Mouse (Mus musculus): ENCODE measurements around the gene Ccdc33. TPM values are rescaled to one million over a fixed set of nuclear protein-coding genes. Genes with fewer than 3 reads are reported as not detected.

The Ccdc33 gene
- not detected for total RNA-seq (2023)

GRCm38 (mm10) chr9:58118671-58119070 lies at the start of gene Ccdc33:
Gene Ccdc33 (minus strand): TSS chr9:58118823.

GRCm38 (mm10) chr9:58063531-58063930 lies 55.1 kb downstream of the Ccdc33 start, which contains the start of gene Stra6:
Gene Stra6 (plus strand): TSS chr9:58063788.

DNA sequence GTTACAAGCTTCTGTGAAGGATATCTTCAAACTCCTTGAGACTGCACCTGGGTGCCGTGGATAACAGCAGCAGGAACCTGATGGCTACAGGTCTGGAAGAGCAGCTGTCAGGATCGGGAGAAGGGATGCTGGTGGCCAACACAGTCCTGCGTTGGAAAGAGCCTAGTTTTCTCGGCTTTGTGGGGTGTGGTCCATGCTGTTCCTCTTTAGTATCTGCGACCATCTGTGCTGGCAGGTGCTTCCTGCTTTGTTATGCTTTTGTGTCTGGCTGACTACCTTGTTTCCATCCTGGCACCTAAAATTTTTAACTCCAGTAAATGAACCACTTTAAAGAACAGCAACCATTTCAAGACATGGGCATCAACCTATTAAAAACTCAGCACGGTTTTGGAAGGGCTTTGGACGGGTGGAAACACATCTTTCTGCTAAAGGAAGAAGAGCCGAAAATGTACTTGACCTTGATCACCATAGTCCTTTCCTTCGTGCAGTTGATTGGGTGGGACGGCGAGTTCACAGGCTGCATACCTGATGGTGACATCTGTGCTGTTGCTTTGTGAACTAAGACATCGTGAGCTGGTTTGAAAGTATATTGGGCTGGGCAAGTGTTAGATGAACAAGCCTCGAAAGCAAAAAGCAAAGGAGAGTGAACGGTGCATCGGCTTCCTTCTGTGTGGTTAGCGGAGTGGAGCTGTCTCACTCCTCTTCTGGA lies 112.7 kb downstream of the Ccdc33 start, which contains the start of gene Cyp11a1:
Gene Cyp11a1 (plus strand): TSS at position 659 of the 709 bp plus-strand sequence.

Other genes with a start within 250 kb of the Ccdc33 start
- gene Ubl7, start 207.8 kb downstream of the Ccdc33 start, total RNA-seq (2023) = 10 to 100 TPM; 79.4 to 91.2 TPM
- 10 to 100 TPM; 38.9 to 41.6 TPM for gene Sema7a, start 178.7 kb downstream of the Ccdc33 start, total RNA-seq (2023)
- gene Cyp11a1, start 112.4 kb downstream of the Ccdc33 start, total RNA-seq (2023) = under 1 TPM in 1 of 2 experiments, not detected in 1; 0.75 TPM
- not detected for gene Stra6, start 55.0 kb downstream of the Ccdc33 start, total RNA-seq (2023)
- gene Islr, start 85.5 kb upstream of the Ccdc33 start, total RNA-seq (2023) = not detected
- 1 to 10 TPM; 6.3 to 8.5 TPM for gene Islr2, start 85.5 kb upstream of the Ccdc33 start, total RNA-seq (2023)
- 100 to 1,000 TPM; 378 to 447 TPM for gene Pml, start 131.0 kb upstream of the Ccdc33 start, total RNA-seq (2023)
- 100 to 1,000 TPM in 1 of 2 experiments, 10 to 100 TPM in 1; 74.9 to 103 TPM for gene Stoml1, start 134.3 kb upstream of the Ccdc33 start, total RNA-seq (2023)
- under 1 TPM in 1 of 2 experiments, not detected in 1; 0.15 TPM for gene Loxl1, start 194.4 kb upstream of the Ccdc33 start, total RNA-seq (2023)